Mouse (Mus musculus): ENCODE measurements around the gene Chrm4. TPM values are rescaled to one million over a fixed set of nuclear protein-coding genes. Genes with fewer than 3 reads are reported as not detected.

Gene Chrm4
- polyA plus RNA-seq, 1 experiment from 2014 or later = 1.0 TPM

GRCm38 (mm10) chr2:91925442-91925841 is 1.6 kb upstream of the Chrm4 start:
- no peak for DNase-seq (ENCODE audit: low spot score)
- Histone ChIP-seq H3K36me3 (peaks cover 25% of the 10 kb centered on the region), H3K27ac (replicated peaks) (no peak overlapping the region), H3K9me3 (replicated peaks) (no peaks in the 10 kb centered on the region), H3K27me3 (ENCODE audit: low read depth, poor library complexity, severe bottlenecking) (peaks cover 62% of the 10 kb centered on the region), H3K4me3 (no peak overlapping the region), H3K4me1 (peaks cover 68% of the 10 kb centered on the region)
- WGBS = 91% methylated on average over 15 of the region's 15 CpGs

GRCm38 (mm10) chr2:91927826-91928533 is 931 bp downstream of the Chrm4 start:
- Histone ChIP-seq H3K27me3 (ENCODE audit: low read depth, poor library complexity, severe bottlenecking) (peaks cover 37% of the 10 kb centered on the region), H3K4me3 (peak overlapping the region; percentile 29), H3K27ac (replicated peaks) (no peak overlapping the region), H3K4me1 (peaks cover 69% of the 10 kb centered on the region), H3K9me3 (replicated peaks) (no peaks in the 10 kb centered on the region), H3K36me3 (peaks cover 25% of the 10 kb centered on the region)
- WGBS = 44% methylated on average over 34 of the region's 34 CpGs
- DNase-seq (ENCODE audit: low spot score) = peak; percentile 87

- WGBS = 74% methylated on average over 23 of the region's 23 CpGs
- H3K27me3 ChIP-seq (ENCODE audit: low read depth, poor library complexity, severe bottlenecking) = peaks cover 29% of the 10 kb centered on the region
- peak overlapping the region; percentile 92; the same call in 1 of the 2 replicates for H3K4me3 ChIP-seq
- DNase-seq (ENCODE audit: low spot score) = peak; percentile 45
- H3K9me3 ChIP-seq (replicated peaks) = no peaks in the 10 kb centered on the region
- H3K36me3 ChIP-seq = peaks cover 25% of the 10 kb centered on the region
- H3K4me1 ChIP-seq = peaks cover 69% of the 10 kb centered on the region
- no peak overlapping the region for H3K27ac ChIP-seq (replicated peaks)
Measured at GRCm38 (mm10) chr2:91928534-91929350, 1.7 kb downstream of the Chrm4 start.

- peaks cover 74% of the 10 kb centered on the region for H3K4me1 ChIP-seq
- peaks cover 30% of the 10 kb centered on the region for H3K36me3 ChIP-seq
- H3K9me3 ChIP-seq (replicated peaks) = no peaks in the 10 kb centered on the region
- 52% methylated on average over 3 of the region's 3 CpGs for WGBS
- peak overlapping the region; percentile 92 for H3K4me3 ChIP-seq
- peak overlapping the region; percentile 100; the same call in 1 of the 2 replicates for H3K27ac ChIP-seq (replicated peaks)
- DNase-seq (ENCODE audit: low spot score) = no peak
- H3K27me3 ChIP-seq (ENCODE audit: low read depth, poor library complexity, severe bottlenecking) = peaks cover 22% of the 10 kb centered on the region
Measured at GRCm38 (mm10) chr2:91929455-91929854, 2.4 kb downstream of the Chrm4 start.

GRCm38 (mm10) chr2:91929936-91930335 is 2.9 kb downstream of the Chrm4 start:
- WGBS = 5% methylated on average over 12 of the region's 12 CpGs
- H3K27ac ChIP-seq (replicated peaks) = peak overlapping the region; percentile 100
- no peaks in the 10 kb centered on the region for H3K9me3 ChIP-seq (replicated peaks)
- peak; percentile 86 for DNase-seq (ENCODE audit: low spot score)
- H3K4me3 ChIP-seq = peak overlapping the region; percentile 92
- peaks cover 17% of the 10 kb centered on the region for H3K27me3 ChIP-seq (ENCODE audit: low read depth, poor library complexity, severe bottlenecking)
- peaks cover 78% of the 10 kb centered on the region for H3K4me1 ChIP-seq
- peaks cover 35% of the 10 kb centered on the region for H3K36me3 ChIP-seq

- peak overlapping the region; percentile 92 for H3K4me3 ChIP-seq
- H3K9me3 ChIP-seq (replicated peaks) = no peaks in the 10 kb centered on the region
- peaks cover 44% of the 10 kb centered on the region for H3K36me3 ChIP-seq
- H3K4me1 ChIP-seq = peaks cover 79% of the 10 kb centered on the region
- H3K27me3 ChIP-seq (ENCODE audit: low read depth, poor library complexity, severe bottlenecking) = peaks cover 8% of the 10 kb centered on the region; the same call in 1 of the 2 replicates
- WGBS = 2% methylated on average over 23 of the region's 23 CpGs
- peak; percentile 58 for DNase-seq (ENCODE audit: low spot score)
- H3K27ac ChIP-seq (replicated peaks) = peak overlapping the region; percentile 100
Measured at GRCm38 (mm10) chr2:91930761-91931291, 3.8 kb downstream of the Chrm4 start.

- under 1% methylated on average over 50 of the region's 50 CpGs for WGBS
- Histone ChIP-seq H3K27ac (replicated peaks) (peak overlapping the region; percentile 100), H3K36me3 (peaks cover 51% of the 10 kb centered on the region), H3K4me1 (peaks cover 82% of the 10 kb centered on the region), H3K9me3 (replicated peaks) (no peaks in the 10 kb centered on the region), H3K27me3 (ENCODE audit: low read depth, poor library complexity, severe bottlenecking) (peaks cover 3% of the 10 kb centered on the region; the same call in 1 of the 2 replicates), H3K4me3 (peak overlapping the region; percentile 92)
- peak; percentile 97 for DNase-seq (ENCODE audit: low spot score)
Measured at GRCm38 (mm10) chr2:91931328-91932159, 4.5 kb downstream of the Chrm4 start.

- peak within 1 kb of the TSS; percentile 92 for H3K4me3 ChIP-seq
- peak within 1 kb of the TSS; percentile 100 for H3K27ac ChIP-seq (replicated peaks)
- peaks cover 88% of the 10 kb centered on the region for H3K4me1 ChIP-seq
- peaks cover 58% of the 10 kb centered on the region for H3K36me3 ChIP-seq
- H3K9me3 ChIP-seq (replicated peaks) = no peaks in the 10 kb centered on the region
- H3K27me3 ChIP-seq (ENCODE audit: low read depth, poor library complexity, severe bottlenecking) = no peaks in the 10 kb centered on the region
- peak; percentile 88 for DNase-seq (ENCODE audit: low spot score)
- 0% methylated on average over 16 of the region's 16 CpGs for WGBS
Measured at GRCm38 (mm10) chr2:91932160-91932711, 5.2 kb downstream of the Chrm4 start, which contains the start of gene Mdk. TSS of gene Mdk (minus strand) at chr2:91932297.

- DNase-seq (ENCODE audit: low spot score) = peak; percentile 50
- 8% methylated on average over 6 of the region's 6 CpGs for WGBS
- Histone ChIP-seq H3K27ac (replicated peaks) (peak overlapping the region; percentile 100), H3K36me3 (peaks cover 60% of the 10 kb centered on the region), H3K9me3 (replicated peaks) (no peaks in the 10 kb centered on the region), H3K4me3 (peak overlapping the region; percentile 92), H3K27me3 (ENCODE audit: low read depth, poor library complexity, severe bottlenecking) (no peaks in the 10 kb centered on the region), H3K4me1 (peaks cover 87% of the 10 kb centered on the region)
Measured at GRCm38 (mm10) chr2:91932737-91933350, 5.8 kb downstream of the Chrm4 start.

- WGBS = 21% methylated on average over 9 of the region's 9 CpGs
- H3K4me3 ChIP-seq = peak overlapping the region; percentile 92
- peak overlapping the region; percentile 100 for H3K27ac ChIP-seq (replicated peaks)
- H3K27me3 ChIP-seq (ENCODE audit: low read depth, poor library complexity, severe bottlenecking) = no peaks in the 10 kb centered on the region
- H3K36me3 ChIP-seq = peaks cover 60% of the 10 kb centered on the region
- no peaks in the 10 kb centered on the region for H3K9me3 ChIP-seq (replicated peaks)
- DNase-seq (ENCODE audit: low spot score) = peak; percentile 44
- H3K4me1 ChIP-seq = peaks cover 81% of the 10 kb centered on the region
Measured at GRCm38 (mm10) chr2:91933471-91933870, 6.4 kb downstream of the Chrm4 start.

GRCm38 (mm10) chr2:91934016-91934415 is 7.0 kb downstream of the Chrm4 start:
- no peak for DNase-seq (ENCODE audit: low spot score)
- Histone ChIP-seq H3K9me3 (replicated peaks) (no peaks in the 10 kb centered on the region), H3K36me3 (peaks cover 60% of the 10 kb centered on the region), H3K27ac (replicated peaks) (peak overlapping the region; percentile 100), H3K27me3 (ENCODE audit: low read depth, poor library complexity, severe bottlenecking) (no peaks in the 10 kb centered on the region), H3K4me1 (peaks cover 75% of the 10 kb centered on the region), H3K4me3 (peak overlapping the region; percentile 92; the same call in 1 of the 2 replicates)
- 61% methylated on average over 8 of the region's 8 CpGs for whole genome bisulfite sequencing
